In genomic region chr2:30725601-30726489, GRCm38 (mm10) we compare ENCODE assay signal across 8 mouse cellular contexts.
DNase-seq lines count a peak whose midpoint lies in the region; ATAC-seq and TF ChIP-seq lines count a peak whose summit lies in the region.

No protein-coding gene starts in this region.

- TF ChIP-seq CTCF in E14TG2a.4 (conservative IDR thresholded peaks at IDR 0.05; ENCODE audit: low read length): no peak

- no peaks in the 10 kb centered on the region for H3K9me3 ChIP-seq in E14TG2a.4 (ENCODE audit: low read length)
- no peaks in the 10 kb centered on the region for H3K9me3 ChIP-seq in limb, embryonic 15.5 days
- H3K9me3 ChIP-seq in neural tube, embryonic 11.5 days (ENCODE audit: control insufficient read depth, low read length): no peaks in the 10 kb centered on the region

- peak overlapping the region; percentile 44 for H3K4me2 ChIP-seq in limb, embryonic 15.5 days
- H3K4me2 ChIP-seq in neural tube, embryonic 11.5 days (ENCODE audit: low read depth): peak overlapping the region; percentile 41

- H3K36me3 ChIP-seq in E14TG2a.4 (ENCODE audit: insufficient read depth, low read length): no peaks in the 10 kb centered on the region
- H3K36me3 ChIP-seq in limb, embryonic 15.5 days: no peaks in the 10 kb centered on the region
- no peaks in the 10 kb centered on the region for H3K36me3 ChIP-seq in neural tube, embryonic 11.5 days (ENCODE audit: control insufficient read depth, insufficient read depth, low read length)

- WGBS in limb, embryonic 15.5 days: 20% methylated on average over 38 of the region's 38 CpGs
- 11% methylated on average over 38 of the region's 38 CpGs for WGBS in neural tube, embryonic 11.5 days

- intact Hi-C loops in gastrocnemius, postnatal 14 days (cut with DNase I; ENCODE audit: low total_unique reads): no loop called here
- intact Hi-C loops in heart, postnatal 14 days (cut with DNase I): loop anchor here (2.0 kb wide), 1 partner anchor 13 kb away; no protein-coding TSS in a partner anchor

- peak; percentile 60 for ATAC-seq in common myeloid progenitor, adult 5-6 weeks (replicated peaks; ENCODE audit: low read depth, poor library complexity, severe bottlenecking)
- ATAC-seq in limb, embryonic 15.5 days (ENCODE audit: insufficient number of reproducible peaks, low FRiP score, low TSS enrichment, low read depth): no peak
- peak; percentile 29; the same call in 1 of the 2 replicates for ATAC-seq in neural tube, embryonic 11.5 days (ENCODE audit: insufficient read depth, low FRiP score, low TSS enrichment)

- H3K4me1 ChIP-seq in E14TG2a.4 (replicated peaks; ENCODE audit: low read depth, low read length): peaks cover 62% of the 10 kb centered on the region
- peaks cover 49% of the 10 kb centered on the region for H3K4me1 ChIP-seq in limb, embryonic 15.5 days
- peaks cover 51% of the 10 kb centered on the region for H3K4me1 ChIP-seq in neural tube, embryonic 11.5 days (ENCODE audit: control insufficient read depth, insufficient read depth, low read length)

- H3K27ac ChIP-seq in limb, embryonic 15.5 days: peak overlapping the region; percentile 18; the same call in 1 of the 2 replicates
- peak overlapping the region; percentile 100 for H3K27ac ChIP-seq in neural tube, embryonic 11.5 days (ENCODE audit: low read depth, low read length)

- no peak overlapping the region; the same call in 1 of the 2 replicates for H3K9ac ChIP-seq in limb, embryonic 15.5 days
- peak overlapping the region; percentile 61 for H3K9ac ChIP-seq in neural tube, embryonic 11.5 days (ENCODE audit: low read length)

- H3K4me3 ChIP-seq in E14TG2a.4 (replicated peaks; ENCODE audit: low read length): peak overlapping the region; percentile 57
- H3K4me3 ChIP-seq in limb, embryonic 15.5 days: peak overlapping the region; percentile 15
- peak overlapping the region; percentile 15; the same call in 1 of the 2 replicates for H3K4me3 ChIP-seq in neural tube, embryonic 11.5 days (ENCODE audit: low read depth, low read length)

- peak; percentile 56 for DNase-seq in gastrocnemius, postnatal 14 days
- DNase-seq in gastrocnemius, postnatal 10 days: no peak
- DNase-seq in heart, postnatal 14 days: peak; percentile 42 to 55
- peak; percentile 86 for DNase-seq in neural tube, embryonic 11.5 days (ENCODE audit: low spot score)
- no peak for DNase-seq in urinary bladder, postnatal 4 days (ENCODE audit: low spot score in 2 of 2)

- H3K27me3 ChIP-seq in E14TG2a.4 (ENCODE audit: insufficient read depth, low read length): peaks cover 75% of the 10 kb centered on the region
- H3K27me3 ChIP-seq in limb, embryonic 15.5 days: no peaks in the 10 kb centered on the region
- H3K27me3 ChIP-seq in neural tube, embryonic 11.5 days (ENCODE audit: control insufficient read depth, insufficient read depth, low read length): no peaks in the 10 kb centered on the region

Comparison
In these comparisons a context has a peak if more than half of its experiments do, and no peak if none do; other contexts are left out.
1. DNase-seq: peak in gastrocnemius, postnatal 14 days (single experiment), heart, postnatal 14 days (2 of 2) and neural tube, embryonic 11.5 days (single experiment); none in gastrocnemius, postnatal 10 days (single experiment) and urinary bladder, postnatal 4 days (0 of 2).
2. Peak in every context shown above with its lines, with median percentiles within 50 percentile points of each other: H3K4me3 ChIP-seq.